Mouse (Mus musculus): ENCODE data around the gene Ccdc3.
"Not testable (repeated sequence)": the region's sequence is repeated elsewhere in the genome, so short reads cannot be mapped to it uniquely, and the experiment has no call there.

Ccdc3 gene

DNA sequence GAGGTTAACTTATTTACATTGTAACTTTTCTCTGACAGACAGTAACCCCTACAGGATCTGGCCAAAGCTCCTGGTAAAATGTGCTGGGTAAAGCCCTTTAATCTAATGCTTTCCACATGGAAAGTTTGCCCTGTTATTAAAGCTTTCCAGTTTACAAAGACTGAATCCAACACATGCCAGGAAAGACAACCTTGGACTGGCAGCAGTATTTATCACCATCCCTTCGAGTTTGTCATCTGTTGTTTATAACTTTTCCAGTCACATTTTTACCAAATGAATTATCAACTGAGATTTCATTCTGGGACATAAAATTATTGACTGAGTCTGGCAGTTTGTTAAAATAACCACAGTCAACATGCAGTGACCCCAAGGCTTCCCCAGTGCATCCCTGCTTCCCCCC lies 77.0 kb downstream of the Ccdc3 start:
- DNase-seq (ENCODE audit: low read depth) = no peak

DNA sequence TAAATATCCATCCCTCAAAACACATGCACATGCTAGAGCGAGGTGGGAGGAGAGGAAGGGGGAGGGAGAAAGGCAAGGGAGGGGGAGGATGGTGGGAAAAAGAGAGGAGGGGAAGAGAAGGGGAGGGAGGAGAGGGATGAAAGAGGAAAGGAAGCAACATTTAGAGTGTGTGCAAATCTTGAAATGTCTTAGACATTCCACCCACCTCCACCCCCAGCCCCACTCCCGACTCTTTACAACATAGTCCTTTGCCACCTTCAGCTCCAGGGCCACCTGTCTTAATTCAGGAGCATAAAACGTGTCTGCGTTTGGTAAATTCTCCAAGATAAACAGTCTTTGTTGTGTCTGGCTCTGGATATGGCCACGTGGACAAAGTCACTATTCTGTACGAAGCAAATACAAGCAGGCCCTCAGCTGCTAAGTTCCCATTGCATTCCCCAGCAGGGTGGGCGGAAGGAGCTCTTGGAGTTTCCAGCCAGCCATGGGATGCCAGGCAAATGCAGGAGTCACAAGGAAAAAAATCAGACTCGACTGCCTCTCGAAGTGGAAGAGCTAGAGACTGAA lies 77.8 kb downstream of the Ccdc3 start:
- DNase-seq (ENCODE audit: low read depth) = no peak

DNA sequence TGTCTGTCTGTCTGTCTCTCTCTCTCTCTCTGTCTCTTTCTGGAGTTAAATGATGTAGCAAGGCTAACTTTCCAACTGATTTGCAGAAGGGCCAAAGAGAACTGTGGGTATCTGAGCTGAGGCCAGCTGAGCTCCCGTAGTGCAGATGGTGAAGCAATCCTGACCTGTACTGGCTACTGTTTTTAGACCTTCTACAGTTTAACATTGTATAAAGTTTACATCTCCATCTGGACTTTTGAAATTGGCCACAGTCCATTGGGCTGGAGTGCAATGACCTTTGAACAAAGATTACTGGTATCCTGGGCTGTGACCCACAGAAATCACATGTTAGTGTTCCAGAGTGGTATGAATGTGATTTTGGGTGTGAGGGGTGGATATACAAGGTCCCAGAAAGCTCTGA lies 81.6 kb downstream of the Ccdc3 start:
- DNase-seq (ENCODE audit: low read depth) = peak; percentile 32

DNA sequence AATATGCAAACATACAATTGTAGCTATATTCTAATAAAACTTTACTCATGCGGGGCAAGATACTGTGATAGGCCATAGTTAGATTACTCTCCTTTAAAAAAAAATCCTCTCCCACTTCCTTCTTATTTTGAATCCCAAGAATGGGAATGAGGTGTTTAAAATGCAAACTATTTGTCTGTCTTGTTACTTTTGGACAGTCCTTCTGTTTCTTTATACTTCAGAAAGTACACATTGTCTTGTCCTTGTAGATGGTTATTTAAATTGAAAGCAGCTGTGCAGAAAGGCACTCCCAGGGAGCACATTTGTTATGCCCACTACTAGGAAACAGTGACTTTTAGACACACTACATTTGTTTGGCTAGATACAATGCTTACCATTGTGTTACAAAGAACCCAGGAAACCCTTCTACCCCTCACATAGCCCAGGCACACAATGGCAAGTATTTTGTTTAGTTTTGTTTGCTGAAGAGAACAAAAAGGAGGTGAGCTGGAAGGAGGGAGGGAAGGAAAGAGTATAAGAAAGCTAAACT lies 82.3 kb downstream of the Ccdc3 start:
- no peak for DNase-seq (ENCODE audit: low read depth)

DNA sequence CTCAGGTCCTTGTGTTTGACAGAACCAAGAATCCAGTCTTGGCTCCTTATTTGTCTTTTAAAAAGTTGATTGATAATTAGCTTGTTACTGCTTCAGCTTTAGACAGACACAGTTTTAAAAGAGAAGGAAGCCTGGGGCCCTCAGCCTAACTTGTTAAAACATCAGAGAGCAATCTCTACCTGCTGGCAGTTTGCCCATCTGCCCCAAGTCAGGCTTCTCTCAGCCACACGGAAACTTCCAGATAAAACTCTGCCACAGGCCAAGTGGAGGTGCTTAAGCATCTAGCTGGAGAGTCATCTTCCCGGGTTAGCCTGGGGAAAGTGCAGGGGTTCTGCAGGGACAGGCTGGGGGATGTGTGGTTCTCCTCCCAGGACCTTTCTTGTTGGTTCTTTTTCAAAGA lies 85.0 kb downstream of the Ccdc3 start:
- DNase-seq (ENCODE audit: low read depth) = no peak

DNA sequence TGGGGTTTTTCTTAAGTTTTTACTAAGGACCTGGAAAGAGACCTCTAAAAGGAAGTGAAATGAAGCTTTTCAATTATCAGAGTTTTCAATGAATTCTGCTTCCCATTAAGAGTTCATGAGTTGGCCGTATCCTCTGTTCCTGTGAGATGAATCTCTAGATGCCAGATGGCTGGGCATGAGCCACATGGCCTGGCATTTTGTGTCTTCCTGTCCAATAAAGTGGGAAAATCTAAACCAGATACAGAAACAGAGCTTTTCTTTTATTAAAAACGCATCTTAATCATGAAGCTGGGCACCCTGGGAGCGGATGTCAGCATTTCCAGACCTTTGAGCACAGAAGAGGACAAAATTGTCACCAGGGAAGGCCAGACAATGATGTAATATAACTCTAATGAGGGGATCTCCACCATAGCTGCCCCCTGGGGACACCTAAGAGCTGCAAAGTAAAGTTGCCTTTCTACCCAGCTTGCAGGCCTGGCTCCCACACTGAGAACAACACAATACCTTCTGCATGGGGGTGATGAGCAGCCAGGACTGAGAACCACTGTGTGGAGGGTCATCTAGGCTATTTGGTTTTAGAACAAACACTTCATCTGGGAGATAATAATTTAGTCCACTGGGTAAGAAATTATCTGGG lies 99.4 kb downstream of the Ccdc3 start:
- no peak for DNase-seq (ENCODE audit: low read depth)

DNA sequence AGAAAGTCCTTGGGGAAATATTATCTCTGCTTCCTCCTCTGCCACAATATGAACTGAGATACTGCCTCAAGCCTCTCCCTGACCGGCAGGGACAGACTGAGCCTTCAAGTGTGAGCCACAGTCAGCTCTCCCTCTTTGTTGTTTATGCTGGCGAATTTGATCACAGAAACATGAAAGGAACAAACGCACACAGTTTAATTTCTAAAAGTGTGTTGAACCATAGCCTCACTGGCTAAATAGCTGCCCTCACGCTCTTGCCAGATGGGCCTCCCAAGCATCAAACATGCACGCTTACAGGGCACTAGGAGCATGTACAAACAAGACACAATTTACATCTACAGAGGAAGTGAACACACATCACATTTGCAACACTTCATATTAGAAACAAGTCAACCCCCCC lies 100.3 kb downstream of the Ccdc3 start:
- no peak for DNase-seq (ENCODE audit: low read depth)

DNA sequence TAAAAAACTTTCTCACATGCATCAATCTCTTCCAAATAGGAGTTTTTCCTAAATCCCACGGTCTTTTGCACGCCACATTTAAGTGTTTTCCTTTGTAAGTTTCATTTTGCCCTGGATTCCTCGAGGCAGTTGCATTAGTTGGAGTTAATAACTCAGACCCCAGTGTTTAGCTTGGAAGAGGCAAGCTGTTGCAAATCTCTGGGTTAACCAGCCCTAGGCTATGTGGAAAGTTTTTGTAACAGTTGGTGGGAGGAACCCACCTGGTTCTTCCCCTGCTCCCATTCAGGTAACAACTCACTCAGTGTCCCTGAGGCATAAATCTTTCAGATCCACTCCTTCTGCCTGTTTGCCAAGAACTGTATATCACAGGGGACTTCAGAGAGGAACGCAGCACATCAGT lies 101.9 kb downstream of the Ccdc3 start:
- DNase-seq (ENCODE audit: low read depth) = no peak

DNA sequence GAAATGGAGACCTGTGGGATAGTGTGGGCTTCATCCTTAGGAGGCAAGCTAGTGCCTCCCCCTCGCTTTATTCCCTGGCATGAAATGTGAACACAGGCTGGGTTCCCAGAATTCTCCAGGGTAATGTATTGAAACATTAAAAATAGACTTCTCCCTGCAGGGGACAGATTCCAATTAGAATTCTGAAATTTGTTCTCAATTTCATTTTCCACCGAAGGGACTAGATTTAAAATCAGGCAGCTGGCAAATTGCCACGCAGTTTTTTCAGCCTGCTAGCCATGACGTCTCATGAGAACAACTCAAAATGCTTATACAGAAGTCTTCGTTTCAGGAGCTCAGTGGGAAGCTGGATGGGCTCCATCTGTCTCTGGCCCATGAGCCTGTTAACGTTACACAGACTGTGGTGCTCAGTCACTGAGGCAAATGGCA lies 103.9 kb downstream of the Ccdc3 start:
- no peak for DNase-seq (ENCODE audit: low read depth)

DNA sequence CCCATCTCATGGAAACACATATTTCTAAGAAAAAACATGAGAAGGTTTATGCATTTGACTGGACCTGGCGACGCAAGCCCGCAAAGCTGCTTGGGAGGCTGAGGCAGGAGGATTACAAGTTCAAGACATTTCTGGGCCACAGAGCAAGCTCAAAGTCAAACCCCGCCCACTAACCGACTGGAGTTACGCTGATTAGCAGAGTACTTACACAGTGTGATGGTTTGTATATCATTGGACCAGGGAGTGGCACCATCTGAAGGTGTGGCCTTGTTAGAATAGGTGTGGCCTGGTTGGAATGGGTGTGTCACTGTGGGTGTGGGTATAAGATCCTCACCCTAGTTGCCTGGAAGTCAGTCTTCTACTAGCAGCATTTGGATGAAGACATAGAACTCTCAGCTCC lies 111.6 kb downstream of the Ccdc3 start:
- DNase-seq (ENCODE audit: low read depth) = not testable (repeated sequence)

DNA sequence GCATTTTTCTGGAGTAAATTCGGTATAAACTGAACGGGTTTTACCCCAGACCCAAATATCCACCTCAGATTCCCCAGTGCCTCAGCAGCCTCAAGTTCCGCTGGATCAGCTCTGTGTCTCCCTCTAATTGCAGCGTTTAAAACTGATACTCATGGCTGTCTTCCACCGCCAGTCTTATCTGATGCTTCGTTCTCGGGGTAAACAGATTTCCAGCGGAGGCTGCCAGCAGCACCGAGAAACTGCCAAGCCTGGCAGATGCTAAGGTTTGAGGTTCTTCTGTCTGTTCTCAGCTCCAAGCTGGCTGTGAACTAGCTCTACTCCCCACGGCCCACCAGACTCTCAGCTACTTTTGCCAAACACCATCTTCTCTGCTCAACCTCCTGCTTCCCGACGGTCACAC lies 112.4 kb downstream of the Ccdc3 start:
- DNase-seq (ENCODE audit: low read depth) = peak; percentile 32

DNA sequence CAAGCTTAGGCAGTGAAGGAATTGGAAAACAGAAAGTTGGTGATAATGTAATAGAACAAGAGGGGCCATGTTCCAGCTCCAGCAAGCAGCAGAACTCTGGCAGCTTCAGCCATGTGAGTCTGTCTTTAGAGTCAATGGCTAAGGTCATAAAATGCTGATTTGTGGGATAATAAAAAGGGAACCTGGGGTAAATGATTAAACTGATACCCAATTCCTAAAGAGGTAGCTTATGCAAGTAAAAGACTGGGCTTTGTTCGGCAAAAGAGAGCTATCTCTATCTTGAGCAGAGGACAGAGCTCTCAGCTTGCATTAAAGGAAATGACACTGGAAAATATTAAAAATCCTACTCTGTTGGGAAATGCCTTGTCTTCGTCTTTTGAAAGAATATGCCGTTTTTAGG lies 120.7 kb downstream of the Ccdc3 start:
- DNase-seq (ENCODE audit: low read depth) = no peak

DNA sequence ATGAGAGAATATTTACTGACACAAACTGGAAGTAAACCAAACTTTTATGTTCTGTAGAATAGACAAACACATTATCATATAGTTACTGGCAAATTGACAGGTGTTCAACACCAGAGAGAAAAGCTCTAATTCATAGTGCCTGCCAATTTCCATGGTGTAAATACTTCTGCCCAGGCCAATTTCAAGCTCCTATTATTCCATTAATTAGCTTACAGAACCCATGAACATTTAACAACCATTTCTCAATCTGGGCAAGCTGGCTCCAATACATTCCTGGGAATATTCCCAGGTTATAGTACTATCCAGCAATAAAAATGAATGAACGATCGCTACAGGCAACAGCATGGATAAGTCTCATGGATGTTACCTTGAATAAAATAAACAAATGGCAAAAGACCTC lies 124.7 kb downstream of the Ccdc3 start:
- DNase-seq (ENCODE audit: low read depth) = no peak

DNA sequence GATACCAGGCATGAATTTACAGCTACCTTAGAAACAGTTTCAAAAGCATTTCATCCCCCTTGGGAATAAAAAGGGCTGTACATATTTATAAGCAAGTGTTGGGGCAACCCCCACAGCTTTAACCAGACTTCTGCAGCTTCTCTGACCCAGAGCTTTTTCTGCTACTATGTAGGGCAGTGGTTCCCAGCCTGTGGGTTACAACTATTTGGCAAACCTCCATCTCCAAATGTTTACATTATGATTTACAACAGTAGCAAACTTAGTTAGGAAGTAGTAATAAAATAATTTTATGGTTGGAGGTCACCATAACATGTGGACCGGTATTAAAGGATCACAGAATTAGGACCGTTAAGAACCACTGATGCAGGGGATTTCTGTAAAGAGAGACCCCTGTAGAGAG lies 130.4 kb downstream of the Ccdc3 start:
- DNase-seq (ENCODE audit: low read depth) = no peak

Measured in fibroblast of lung, adult 2 months (primary cell).